Mouse (Mus musculus) brown adipose tissue, adult 24 weeks (tissue): ENCODE results near the gene Prss41. TPM values are rescaled to one million over a fixed set of nuclear protein-coding genes. Genes with fewer than 3 reads are reported as not detected.

ENCODE experiments used
- H3K27ac ChIP-seq: fragments of 200-500 bp; replicated peaks from 2 replicates; pipeline ENCODE4 v1.5.1; 2012; ENCODE audit warnings: low read depth, mild to moderate bottlenecking, low read length
- H3K4me1 ChIP-seq: fragments of 200-500 bp; 2 replicates; pipeline ENCODE4 v1.6.1; 2012; ENCODE audit warnings: low read length, mixed read lengths; ENCODE audit not compliant: control insufficient read depth, insufficient read depth, insufficient read length
- H3K4me3 ChIP-seq: fragments of 200-500 bp; 2 replicates; pipeline ENCODE4 v1.5.1; 2012; ENCODE audit warnings: low read depth, mild to moderate bottlenecking, low read length, moderate library complexity; ENCODE audit not compliant: insufficient read depth
- polyA plus RNA-seq: library from polyadenylated mRNA; stranded (reverse); fragments of >200 nt; gene quantifications from 2 replicates; pipeline ENCODE4 v1.2.4, GENCODE M21; 2012; ENCODE audit not compliant: missing spikeins, insufficient read depth, insufficient read length

The Prss41 gene
- polyA plus RNA-seq, 1 experiment = not detected

DNA sequence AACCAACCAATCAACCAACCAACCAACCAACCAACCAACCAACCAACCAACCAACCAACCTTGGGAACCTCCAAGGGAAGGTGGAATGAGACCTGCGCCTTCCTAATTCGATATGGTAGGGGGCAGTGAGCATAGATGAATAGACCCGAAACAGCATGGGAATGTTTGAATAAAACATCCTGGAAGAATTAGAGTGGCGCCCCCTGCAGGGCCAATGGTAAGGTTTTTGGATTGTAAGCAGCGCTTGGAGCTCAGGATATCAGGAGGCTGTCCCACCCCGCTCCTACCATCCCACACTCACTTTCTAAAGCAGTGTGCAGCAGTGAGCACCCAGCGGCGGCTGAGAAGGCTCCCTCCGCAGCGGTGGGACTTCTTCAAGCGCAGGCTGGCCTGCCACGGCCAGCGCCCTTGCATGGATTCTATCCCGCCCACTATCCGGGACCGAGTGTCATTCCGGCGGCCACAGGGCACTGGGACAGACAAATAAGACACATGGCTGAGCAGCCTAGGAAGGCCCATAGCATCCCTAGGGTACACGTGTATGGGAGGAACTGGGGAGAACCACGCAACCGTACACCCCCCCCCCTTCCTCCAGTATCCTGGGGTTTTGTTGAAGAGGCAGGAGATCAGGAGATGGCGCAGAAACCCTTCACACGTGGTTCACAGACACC, 696 bp downstream of the Prss41 start:
- no peak overlapping the region for H3K4me3 ChIP-seq
- H3K27ac ChIP-seq = no peak overlapping the region

DNA sequence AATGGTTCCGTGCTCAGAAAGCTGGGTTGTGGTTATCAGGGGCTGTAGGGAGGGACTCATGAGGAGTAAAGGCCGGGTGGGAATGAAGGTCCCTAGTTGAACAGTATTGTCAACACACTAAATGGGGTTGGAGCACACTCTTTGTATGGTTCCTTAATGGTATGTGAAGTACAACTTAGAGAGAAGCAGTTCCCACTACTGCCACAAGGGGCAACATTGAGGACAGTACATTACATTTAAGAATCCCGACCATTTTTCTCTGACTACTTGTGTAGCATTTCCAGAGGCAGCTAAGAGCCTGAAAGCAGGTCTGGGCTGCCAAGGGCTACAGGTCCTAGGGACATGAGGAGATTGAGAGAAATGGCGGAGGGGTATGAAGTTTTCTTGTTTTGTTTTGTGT, 2.8 kb downstream of the Prss41 start:
- no peak overlapping the region for H3K27ac ChIP-seq
- H3K4me1 ChIP-seq = no peaks in the 10 kb centered on the region
- H3K4me3 ChIP-seq = no peak overlapping the region

More for the DNA sequence above, 696 bp downstream of the Prss41 start:
- H3K4me1 ChIP-seq = no peaks in the 10 kb centered on the region

DNA sequence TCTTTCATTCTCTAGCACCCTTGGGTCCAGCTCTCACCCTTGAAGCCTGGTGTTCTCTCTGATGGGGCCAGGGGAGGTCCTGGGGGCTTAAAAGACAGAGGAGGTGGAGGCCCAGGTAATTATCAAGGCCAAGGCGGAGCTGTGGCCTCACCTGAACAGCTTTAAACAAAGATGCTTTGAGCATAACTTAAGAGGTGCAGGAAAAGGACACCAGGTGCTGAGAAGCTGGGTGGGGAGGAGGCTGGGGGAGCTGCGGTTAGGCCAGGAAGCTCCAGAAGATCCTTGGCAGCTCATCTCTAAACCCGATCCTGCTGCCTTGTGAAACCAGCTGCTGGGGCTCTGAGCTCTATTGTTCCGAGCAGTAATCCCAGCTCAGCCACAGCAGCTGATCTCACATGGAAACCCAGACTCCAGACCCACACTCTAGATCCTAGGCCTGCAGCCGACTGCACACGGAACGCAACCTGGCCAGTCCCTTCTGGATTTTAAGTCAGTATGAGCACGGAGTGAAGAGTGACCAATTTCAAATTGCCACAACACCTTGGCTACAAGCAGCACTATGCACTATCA, 7.9 kb downstream of the Prss41 start, which contains the start of gene Prss33:
Gene Prss33, minus strand, starts transcription at position 51 of the 570 bp plus-strand sequence.
- no peak within 1 kb of the TSS for H3K4me3 ChIP-seq

DNA sequence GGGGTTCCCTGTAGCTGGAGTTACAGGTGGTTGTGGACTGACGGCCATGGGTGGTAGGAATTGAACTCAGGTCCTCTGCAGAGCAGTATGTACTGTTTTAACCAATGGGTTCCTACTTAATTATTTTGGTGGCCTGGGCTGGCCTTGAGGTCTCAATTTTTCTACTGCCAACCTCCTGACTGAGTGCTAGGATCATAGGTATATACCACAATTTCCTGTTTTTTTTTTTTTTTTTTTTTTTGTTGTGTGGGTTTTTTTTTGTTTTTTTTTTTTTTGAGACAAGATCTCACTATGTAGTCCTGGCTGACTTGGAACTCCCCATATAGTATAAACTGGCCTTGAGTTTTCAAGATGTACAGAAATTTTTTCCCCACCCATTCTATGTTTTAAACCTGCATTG, 12.8 kb downstream of the Prss41 start:
- Histone ChIP-seq H3K4me3 (no peak overlapping the region), H3K4me1 (peaks cover 4% of the 10 kb centered on the region; the same call in 1 of the 2 replicates), H3K27ac (no peak overlapping the region)

More for the DNA sequence above, 7.9 kb downstream of the Prss41 start, which contains the start of gene Prss33:
- no peaks in the 10 kb centered on the region for H3K4me1 ChIP-seq
- H3K27ac ChIP-seq = no peak within 1 kb of the TSS

DNA sequence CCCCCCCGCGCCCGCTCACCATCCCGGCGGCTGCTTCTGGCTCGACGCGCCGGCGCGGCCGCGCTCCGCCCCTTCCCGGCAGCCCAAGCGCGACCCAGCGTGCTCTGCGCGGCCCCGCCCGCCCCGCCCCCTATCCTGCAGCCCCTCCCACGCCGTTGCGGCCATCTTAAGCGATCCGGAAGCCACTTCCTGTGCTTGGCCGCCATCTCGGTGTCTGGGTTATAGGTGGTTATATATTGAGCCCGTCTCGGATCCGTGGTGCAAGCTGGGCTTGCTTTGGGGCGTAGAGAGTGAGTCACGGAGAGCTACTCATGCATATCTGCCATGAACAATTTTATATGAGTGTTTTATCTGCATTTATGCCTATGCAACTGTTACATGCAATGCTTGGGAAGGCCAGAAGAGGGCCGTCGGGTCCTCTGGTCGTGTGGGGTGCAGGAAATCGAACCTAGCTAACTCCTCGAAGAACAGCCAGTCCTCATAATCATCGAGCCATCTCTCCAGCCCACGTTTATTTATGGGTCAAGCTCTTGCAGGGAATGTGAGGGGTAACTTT, 14.8 kb downstream of the Prss41 start, which contains the start of gene Elob:
Gene Elob, minus strand, starts transcription at position 73 of the 556 bp plus-strand sequence.
- peak within 1 kb of the TSS; percentile 99 for H3K27ac ChIP-seq
- peaks cover 4% of the 10 kb centered on the region; the same call in 1 of the 2 replicates for H3K4me1 ChIP-seq
- peak within 1 kb of the TSS; percentile 97 for H3K4me3 ChIP-seq

DNA sequence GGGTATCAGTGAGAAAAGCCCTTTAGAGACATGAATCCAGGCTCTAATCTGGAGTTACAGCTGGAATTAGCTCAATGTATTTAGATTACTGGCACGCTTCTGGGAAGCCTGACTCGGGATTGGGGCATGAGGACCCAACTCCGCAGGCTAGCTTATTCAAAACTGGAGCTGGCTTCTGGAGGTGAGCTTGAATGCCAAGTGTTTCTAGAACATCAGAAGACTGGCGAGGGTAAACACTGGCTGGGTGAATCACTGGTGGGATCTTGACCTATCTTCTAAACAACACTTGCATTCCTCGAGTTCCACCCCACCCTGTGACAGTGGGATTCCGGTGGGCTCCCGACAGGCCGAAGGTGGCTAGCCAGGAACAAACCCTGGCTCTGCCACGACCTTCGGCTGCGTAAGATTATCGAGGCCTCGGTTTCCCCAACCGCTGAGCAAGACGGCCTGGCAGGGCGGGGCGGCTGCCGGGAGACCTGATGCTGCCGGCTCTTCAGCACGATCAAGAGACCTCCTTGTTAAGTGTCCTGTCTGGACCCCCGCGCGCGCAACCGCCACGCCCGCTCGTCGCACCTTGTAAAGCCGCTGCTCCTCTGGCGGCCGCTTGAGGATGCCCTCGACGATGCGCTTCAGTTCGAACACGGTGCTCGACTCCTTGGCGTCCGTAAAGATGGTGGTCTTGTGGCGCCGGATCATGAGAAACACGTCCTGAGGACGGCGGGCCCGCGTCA, 15.5 kb downstream of the Prss41 start:
- Histone ChIP-seq H3K4me1 (peaks cover 4% of the 10 kb centered on the region; the same call in 1 of the 2 replicates), H3K4me3 (peak overlapping the region; percentile 97), H3K27ac (peak overlapping the region; percentile 23; the same call in 1 of the 2 replicates)

DNA sequence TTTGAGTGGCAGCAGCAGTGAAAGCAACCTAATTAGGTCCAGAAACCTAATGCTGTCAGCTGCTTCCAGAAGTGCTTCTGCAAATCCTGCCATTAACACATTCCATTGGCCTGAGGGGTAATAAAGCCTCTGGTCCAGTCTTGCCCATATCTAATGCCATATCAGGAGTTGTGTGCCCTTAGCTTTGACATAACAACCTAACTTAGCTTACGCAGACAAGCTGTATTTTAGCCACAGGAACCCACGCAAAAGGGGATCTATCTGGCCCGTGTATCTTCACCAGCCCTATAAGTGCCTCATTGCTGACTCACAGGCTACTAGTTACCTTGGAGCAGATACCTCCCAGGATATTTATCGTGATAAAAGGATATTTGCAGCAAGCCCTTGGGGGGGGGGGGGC, 18.4 kb downstream of the Prss41 start:
- Histone ChIP-seq H3K4me1 (peaks cover 4% of the 10 kb centered on the region; the same call in 1 of the 2 replicates), H3K4me3 (no peak overlapping the region), H3K27ac (no peak overlapping the region)

DNA sequence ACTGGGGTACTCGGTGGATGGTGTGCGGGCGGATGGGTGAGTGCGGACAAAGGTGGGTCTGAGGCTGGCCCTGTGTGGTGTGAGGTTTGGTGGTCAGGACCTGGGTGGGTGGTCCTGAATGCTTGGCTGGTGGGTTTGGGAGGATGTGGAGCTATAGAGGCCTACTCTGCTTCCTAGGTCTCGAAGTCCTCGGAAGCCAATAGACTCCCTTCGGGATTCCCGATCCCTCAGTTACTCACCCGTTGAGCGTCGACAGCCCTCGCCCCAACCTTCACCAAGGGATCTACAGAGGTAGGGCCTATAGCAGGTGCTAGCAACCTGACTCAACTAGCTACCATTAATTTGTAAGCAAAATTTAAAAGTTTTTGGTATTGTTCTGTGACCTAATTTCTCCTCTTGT, 20.4 kb downstream of the Prss41 start:
- no peak overlapping the region for H3K27ac ChIP-seq
- peaks cover 4% of the 10 kb centered on the region; the same call in 1 of the 2 replicates for H3K4me1 ChIP-seq
- no peak overlapping the region for H3K4me3 ChIP-seq

DNA sequence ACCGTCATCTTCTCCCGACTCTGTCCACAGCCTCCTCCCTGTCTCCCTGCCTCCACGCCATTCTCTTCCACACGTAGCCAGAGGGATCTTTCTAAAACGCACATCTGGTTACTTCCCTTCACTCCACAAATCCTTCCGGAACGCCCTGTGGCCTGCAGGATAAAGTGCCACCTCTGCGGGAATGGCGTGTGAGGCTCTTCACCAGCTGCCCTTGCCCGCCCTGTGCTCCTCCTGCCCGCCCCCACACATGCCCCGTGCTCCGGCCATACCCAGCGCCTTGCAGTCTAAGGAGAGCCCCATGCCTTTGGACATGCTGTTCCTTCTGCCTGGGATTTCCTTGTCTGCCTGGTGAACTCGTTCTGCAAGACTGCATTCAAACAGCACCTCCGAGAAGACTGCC, 21.0 kb downstream of the Prss41 start:
- Histone ChIP-seq H3K27ac (no peak overlapping the region), H3K4me3 (no peak overlapping the region), H3K4me1 (peaks cover 4% of the 10 kb centered on the region; the same call in 1 of the 2 replicates)

DNA sequence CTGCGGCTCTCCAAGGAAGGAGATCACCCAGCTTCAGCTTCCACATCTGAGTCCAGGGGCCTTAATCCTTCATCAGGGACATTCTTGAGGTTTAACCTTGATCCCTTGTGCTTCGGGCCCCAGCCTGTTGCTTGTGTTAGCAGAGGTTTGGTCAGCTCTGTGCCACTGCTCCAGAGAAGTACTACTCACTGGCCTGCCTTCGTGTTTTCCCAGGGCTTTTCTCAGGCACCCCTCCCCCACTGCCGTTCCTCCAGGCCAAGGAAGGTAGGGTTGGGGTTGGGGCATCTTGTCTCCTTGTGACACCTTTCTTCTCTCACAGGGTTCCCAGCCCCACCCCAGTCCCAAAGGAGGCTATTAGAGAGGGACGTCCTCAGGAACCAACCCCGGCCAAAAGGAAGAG, 21.9 kb downstream of the Prss41 start:
- Histone ChIP-seq H3K4me1 (no peaks in the 10 kb centered on the region), H3K27ac (no peak overlapping the region), H3K4me3 (no peak overlapping the region)

DNA sequence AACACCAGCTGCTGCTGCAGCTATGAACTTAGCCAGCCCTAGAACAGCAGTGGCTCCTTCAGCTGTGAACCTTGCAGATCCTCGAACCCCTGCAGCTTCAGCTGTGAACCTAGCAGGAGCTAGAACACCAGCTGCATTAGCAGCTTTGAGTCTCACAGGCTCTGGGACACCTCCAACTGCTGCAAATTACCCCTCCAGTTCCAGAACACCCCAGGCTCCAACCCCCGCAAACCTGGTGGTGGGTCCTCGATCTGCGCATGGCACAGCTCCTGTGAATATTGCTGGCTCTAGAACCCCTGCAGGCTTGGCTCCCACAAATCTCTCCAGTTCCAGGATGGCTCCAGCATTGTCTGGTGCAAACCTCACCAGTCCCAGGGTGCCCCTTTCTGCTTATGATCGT, 23.2 kb downstream of the Prss41 start:
- Histone ChIP-seq H3K4me1 (no peaks in the 10 kb centered on the region), H3K27ac (no peak overlapping the region), H3K4me3 (no peak overlapping the region)

DNA sequence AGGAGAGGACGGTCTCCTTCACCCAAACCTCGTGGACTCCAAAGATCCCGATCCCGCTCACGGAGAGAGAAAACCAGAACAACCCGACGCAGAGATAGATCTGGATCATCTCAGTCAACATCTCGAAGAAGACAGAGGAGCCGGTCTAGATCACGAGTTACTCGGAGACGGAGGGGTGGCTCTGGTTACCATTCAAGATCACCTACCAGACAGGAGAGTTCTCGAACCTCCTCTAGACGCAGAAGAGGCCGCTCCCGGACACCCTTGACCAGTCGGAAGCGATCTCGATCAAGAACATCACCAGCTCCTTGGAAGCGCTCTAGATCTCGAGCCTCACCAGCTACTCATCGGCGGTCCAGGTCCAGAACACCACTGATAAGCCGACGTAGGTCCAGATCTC, 24.7 kb downstream of the Prss41 start:
- H3K4me3 ChIP-seq = no peak overlapping the region
- H3K4me1 ChIP-seq = no peaks in the 10 kb centered on the region
- no peak overlapping the region for H3K27ac ChIP-seq

DNA sequence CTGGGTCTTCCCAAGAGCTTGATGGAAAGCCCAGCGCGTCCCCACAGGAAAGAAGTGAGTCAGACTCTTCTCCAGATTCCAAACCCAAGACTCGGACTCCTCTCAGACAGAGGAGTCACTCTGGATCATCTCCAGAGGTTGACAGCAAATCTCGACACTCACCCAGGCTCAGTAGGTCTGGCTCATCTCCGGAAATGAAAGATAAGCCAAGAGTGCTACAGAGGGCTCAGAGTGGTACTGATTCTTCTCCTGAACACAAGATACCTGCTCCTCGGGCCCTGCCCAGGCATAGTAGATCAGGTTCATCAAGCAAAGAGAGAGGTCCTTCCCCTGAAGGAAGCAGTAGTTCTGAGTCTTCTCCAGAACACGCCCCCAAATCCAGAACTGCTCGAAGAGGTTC, 25.4 kb downstream of the Prss41 start:
- Histone ChIP-seq H3K4me1 (no peaks in the 10 kb centered on the region), H3K4me3 (no peak overlapping the region), H3K27ac (no peak overlapping the region)

DNA sequence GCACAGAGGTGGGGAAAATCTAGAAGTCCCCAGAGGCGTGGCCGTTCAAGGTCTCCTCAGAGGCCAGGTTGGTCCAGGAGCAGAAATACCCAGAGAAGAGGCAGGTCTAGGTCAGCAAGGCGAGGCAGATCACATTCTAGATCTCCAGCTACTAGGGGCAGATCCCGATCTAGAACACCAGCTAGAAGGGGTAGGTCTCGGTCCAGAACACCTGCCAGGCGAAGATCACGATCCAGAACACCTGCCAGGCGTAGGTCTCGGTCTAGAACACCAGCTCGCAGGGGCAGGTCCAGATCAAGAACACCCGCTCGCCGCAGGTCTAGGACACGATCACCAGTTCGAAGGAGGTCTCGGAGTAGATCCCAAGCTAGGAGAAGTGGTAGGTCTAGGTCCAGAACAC, 28.3 kb downstream of the Prss41 start:
- no peak overlapping the region for H3K27ac ChIP-seq
- H3K4me1 ChIP-seq = no peaks in the 10 kb centered on the region
- H3K4me3 ChIP-seq = no peak overlapping the region

DNA sequence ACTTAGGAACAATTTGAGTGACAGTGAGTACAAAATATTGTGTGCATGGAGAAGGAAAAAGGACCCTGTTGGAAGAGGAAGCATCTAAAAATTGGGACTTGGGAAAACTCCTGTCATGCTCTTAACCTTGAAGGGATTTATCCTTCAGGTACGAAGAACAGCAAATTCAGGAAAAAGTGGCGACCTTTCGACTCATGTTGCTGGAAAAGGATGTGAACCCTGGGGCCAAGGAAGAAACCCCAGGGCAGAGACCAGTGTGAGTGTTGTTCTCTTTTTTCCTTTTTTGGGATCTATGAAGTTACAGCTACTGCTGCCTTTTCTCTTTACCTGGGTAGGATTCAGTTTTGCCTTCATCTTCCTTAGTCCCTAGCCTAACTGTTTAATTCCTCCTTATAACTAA, 36.1 kb downstream of the Prss41 start:
- Histone ChIP-seq H3K4me3 (no peak overlapping the region), H3K4me1 (no peaks in the 10 kb centered on the region; the same call in 1 of the 2 replicates), H3K27ac (no peak overlapping the region)
